Mouse (Mus musculus): ENCODE data around the gene B9d1. TPM values are rescaled to one million over a fixed set of nuclear protein-coding genes. Genes with fewer than 3 reads are reported as not detected.

The B9d1 gene
- total and polyA plus RNA-seq, 2 experiments from 2014 or later = 6.5 to 34.6 TPM

DNA sequence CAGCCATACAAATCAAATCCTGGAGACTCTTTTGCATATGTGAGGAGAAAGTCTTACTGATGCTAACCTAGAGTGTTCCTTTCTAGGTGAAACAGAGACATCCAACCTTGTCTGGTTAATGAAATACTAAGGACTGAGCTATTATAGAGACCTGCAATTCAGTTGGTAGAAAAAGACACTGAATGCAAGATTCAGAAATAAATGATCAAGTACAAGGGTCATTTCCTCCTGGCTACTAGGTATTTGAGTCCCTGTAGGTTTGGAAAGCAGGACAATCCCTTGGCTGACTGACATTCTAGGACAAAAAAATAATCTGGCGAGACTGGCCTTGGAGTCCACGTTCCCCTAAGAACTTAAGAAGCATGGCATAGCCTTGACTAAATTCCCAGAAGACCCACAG is 40.6 kb downstream of the B9d1 start:
- Histone ChIP-seq H3K4me1 (ENCODE audit: control insufficient read depth, insufficient read depth) (0 out of 2 replicates have a peak, but pooled peaks cover 4% of the 10 kb centered on the region), H3K4me3 (ENCODE audit: low read depth, low read length) (no peak overlapping the region), H3K27ac (ENCODE audit: low read depth) (no peak overlapping the region), H3K9me3 (replicated peaks; ENCODE audit: control insufficient read depth, low read length) (no peaks in the 10 kb centered on the region), H3K36me3 (replicated peaks; ENCODE audit: control insufficient read depth, insufficient read depth, low read length) (peaks cover 28% of the 10 kb centered on the region), H3K4me2 (ENCODE audit: low read depth, low read length) (no peak overlapping the region), H3K27me3 (ENCODE audit: control insufficient read depth, insufficient read depth, low read length) (no peaks in the 10 kb centered on the region), H3K9ac (replicated peaks; ENCODE audit: low read depth, low read length) (no peak overlapping the region)
- no peak for ATAC-seq (ENCODE audit: insufficient read depth, low read depth)
- no peak for DNase-seq (ENCODE audit: low spot score)
- 87% methylated on average over 2 of the region's 2 CpGs for WGBS
- TF ChIP-seq EP300 (IDR thresholded peaks at IDR 0.05; ENCODE audit: low read depth) (no peak), CTCF (IDR thresholded peaks at IDR 0.05; ENCODE audit: low read depth) (no peak)

DNA sequence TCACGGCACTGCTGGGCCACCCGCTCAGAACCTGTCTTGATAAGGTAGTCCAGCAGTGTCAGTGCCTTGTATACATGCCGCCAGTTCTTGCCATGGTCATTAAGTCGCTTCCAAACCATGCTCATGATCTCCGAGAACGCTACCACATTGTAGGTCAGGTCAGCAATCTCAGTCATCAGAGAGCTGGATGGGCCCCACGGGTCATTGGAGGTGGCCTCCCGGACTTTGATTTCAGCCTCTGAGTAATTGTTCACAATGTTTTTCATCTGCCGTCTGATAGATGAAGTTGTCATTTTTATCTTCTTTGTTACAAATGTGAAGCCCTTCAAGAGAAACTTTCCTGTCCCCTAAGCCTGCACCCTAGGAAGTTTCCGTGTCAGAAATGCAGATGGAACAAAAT is 41.5 kb downstream of the B9d1 start:
- ATAC-seq (ENCODE audit: insufficient read depth, low read depth) = no peak
- H3K9ac ChIP-seq (replicated peaks; ENCODE audit: low read depth, low read length) = no peak overlapping the region
- 0 out of 2 replicates have a peak, but pooled peaks cover 4% of the 10 kb centered on the region for H3K4me1 ChIP-seq (ENCODE audit: control insufficient read depth, insufficient read depth)
- H3K9me3 ChIP-seq (replicated peaks; ENCODE audit: control insufficient read depth, low read length) = no peaks in the 10 kb centered on the region
- peaks cover 28% of the 10 kb centered on the region for H3K36me3 ChIP-seq (replicated peaks; ENCODE audit: control insufficient read depth, insufficient read depth, low read length)
- 80% methylated on average over 10 of the region's 10 CpGs for WGBS
- no peak overlapping the region for H3K4me3 ChIP-seq (ENCODE audit: low read depth, low read length)
- H3K27ac ChIP-seq (ENCODE audit: low read depth) = no peak overlapping the region
- DNase-seq (ENCODE audit: low spot score) = no peak
- TF ChIP-seq CTCF (IDR thresholded peaks at IDR 0.05; ENCODE audit: low read depth) (no peak), EP300 (IDR thresholded peaks at IDR 0.05; ENCODE audit: low read depth) (no peak)
- H3K4me2 ChIP-seq (ENCODE audit: low read depth, low read length) = no peak overlapping the region
- H3K27me3 ChIP-seq (ENCODE audit: control insufficient read depth, insufficient read depth, low read length) = no peaks in the 10 kb centered on the region

DNA sequence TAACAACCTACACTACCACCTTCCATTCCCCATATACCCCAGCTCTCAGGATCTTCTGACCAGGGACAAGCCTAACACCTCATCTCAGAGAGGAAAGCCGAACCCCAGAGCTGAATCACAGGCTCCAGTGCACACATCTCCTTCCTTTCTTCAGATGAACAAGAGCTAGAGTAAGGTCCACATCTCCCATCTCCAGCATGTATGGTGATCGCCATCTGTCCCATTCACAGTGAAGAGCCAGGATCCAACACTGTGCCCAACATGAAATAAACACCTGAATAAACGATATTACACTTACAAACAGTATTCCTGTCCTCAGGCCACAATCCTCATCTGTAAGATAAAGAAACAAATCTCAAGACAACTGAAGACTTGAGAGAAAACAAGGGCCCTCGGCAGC is 42.8 kb downstream of the B9d1 start:
- H3K27ac ChIP-seq (ENCODE audit: low read depth) = no peak overlapping the region
- DNase-seq (ENCODE audit: low spot score) (no peak), ATAC-seq (ENCODE audit: insufficient read depth, low read depth) (no peak)
- H3K27me3 ChIP-seq (ENCODE audit: control insufficient read depth, insufficient read depth, low read length) = no peaks in the 10 kb centered on the region
- H3K9ac ChIP-seq (replicated peaks; ENCODE audit: low read depth, low read length) = no peak overlapping the region
- H3K36me3 ChIP-seq (replicated peaks; ENCODE audit: control insufficient read depth, insufficient read depth, low read length) = peaks cover 23% of the 10 kb centered on the region
- WGBS = 85% methylated on average over 4 of the region's 4 CpGs
- no peaks in the 10 kb centered on the region for H3K4me1 ChIP-seq (ENCODE audit: control insufficient read depth, insufficient read depth)
- H3K4me3 ChIP-seq (ENCODE audit: low read depth, low read length) = no peak overlapping the region
- H3K9me3 ChIP-seq (replicated peaks; ENCODE audit: control insufficient read depth, low read length) = no peaks in the 10 kb centered on the region
- H3K4me2 ChIP-seq (ENCODE audit: low read depth, low read length) = no peak overlapping the region
- TF ChIP-seq CTCF (IDR thresholded peaks at IDR 0.05; ENCODE audit: low read depth) (no peak), EP300 (IDR thresholded peaks at IDR 0.05; ENCODE audit: low read depth) (no peak)

DNA sequence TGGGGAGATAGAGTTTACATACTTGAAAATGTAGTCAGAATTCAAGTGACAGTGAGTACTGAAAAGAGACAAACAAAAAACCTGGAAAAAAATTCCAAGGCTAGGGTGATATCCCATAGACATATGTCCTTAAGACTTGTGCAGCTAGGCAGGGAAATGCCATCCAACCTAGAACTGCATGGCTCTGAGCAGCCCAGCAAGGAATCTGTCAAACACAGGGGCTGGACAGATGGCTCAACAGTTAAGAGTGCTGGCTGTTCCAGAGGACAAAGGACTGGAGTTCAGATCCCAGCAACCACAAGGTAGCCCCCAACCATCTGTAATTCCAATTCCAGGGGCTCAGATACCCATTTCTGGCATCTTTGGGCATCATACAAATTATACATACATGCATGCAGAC is 45.7 kb downstream of the B9d1 start:
- H3K9ac ChIP-seq (replicated peaks; ENCODE audit: low read depth, low read length) = no peak overlapping the region
- no peaks in the 10 kb centered on the region for H3K27me3 ChIP-seq (ENCODE audit: control insufficient read depth, insufficient read depth, low read length)
- H3K4me1 ChIP-seq (ENCODE audit: control insufficient read depth, insufficient read depth) = no peaks in the 10 kb centered on the region
- ATAC-seq (ENCODE audit: insufficient read depth, low read depth) (no peak), DNase-seq (ENCODE audit: low spot score) (no peak)
- peaks cover 12% of the 10 kb centered on the region for H3K36me3 ChIP-seq (replicated peaks; ENCODE audit: control insufficient read depth, insufficient read depth, low read length)
- H3K4me2 ChIP-seq (ENCODE audit: low read depth, low read length) = no peak overlapping the region
- no peak for TF ChIP-seq CTCF (IDR thresholded peaks at IDR 0.05; ENCODE audit: low read depth)
- H3K9me3 ChIP-seq (replicated peaks; ENCODE audit: control insufficient read depth, low read length) = no peaks in the 10 kb centered on the region
- H3K4me3 ChIP-seq (ENCODE audit: low read depth, low read length) = no peak overlapping the region
- no peak overlapping the region for H3K27ac ChIP-seq (ENCODE audit: low read depth)

DNA sequence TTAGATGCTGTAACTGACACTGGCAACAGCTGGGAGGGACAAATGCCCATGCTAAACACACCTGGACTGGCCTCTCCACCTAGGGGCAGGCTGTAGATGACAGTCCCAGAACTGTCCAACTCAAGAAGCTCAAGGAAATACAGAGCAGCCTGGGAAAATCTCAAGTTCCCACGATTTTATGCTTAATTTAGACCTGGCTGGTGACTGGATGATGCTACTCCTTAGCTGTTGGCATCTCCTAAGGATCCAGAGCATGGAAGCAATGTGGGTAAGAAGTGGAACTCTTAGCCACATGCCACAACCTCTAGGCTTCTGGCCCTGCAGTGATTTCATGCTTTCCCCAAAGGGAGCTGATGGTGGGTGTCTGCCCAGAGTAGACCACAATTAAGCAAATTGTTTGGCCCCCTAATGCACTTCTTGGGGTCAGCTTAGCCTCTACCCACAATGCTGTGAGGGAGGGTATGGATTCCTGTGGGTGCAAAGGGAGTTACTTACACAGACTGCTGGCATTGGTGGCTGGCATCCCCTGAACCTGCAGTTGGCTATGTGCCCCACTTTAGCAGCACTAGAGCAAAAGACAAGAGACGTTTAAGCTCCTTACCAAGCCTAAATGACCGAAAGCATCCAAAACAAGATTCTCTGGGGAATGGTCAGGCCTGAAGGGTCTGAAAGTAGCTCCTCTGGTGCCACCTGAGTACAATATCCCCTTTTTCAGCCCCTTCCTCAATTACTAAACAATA is 48.2 kb downstream of the B9d1 start:
- DNase-seq (ENCODE audit: low spot score) (no peak), ATAC-seq (ENCODE audit: insufficient read depth, low read depth) (no peak)
- H3K4me3 ChIP-seq (ENCODE audit: low read depth, low read length) = no peak overlapping the region
- no peaks in the 10 kb centered on the region for H3K27me3 ChIP-seq (ENCODE audit: control insufficient read depth, insufficient read depth, low read length)
- no peaks in the 10 kb centered on the region for H3K9me3 ChIP-seq (replicated peaks; ENCODE audit: control insufficient read depth, low read length)
- H3K36me3 ChIP-seq (replicated peaks; ENCODE audit: control insufficient read depth, insufficient read depth, low read length) = no peaks in the 10 kb centered on the region
- TF ChIP-seq EP300 (IDR thresholded peaks at IDR 0.05; ENCODE audit: low read depth) = no peak
- TF ChIP-seq CTCF (IDR thresholded peaks at IDR 0.05; ENCODE audit: low read depth) = no peak
- H3K27ac ChIP-seq (ENCODE audit: low read depth) = no peak overlapping the region
- no peak overlapping the region for H3K4me2 ChIP-seq (ENCODE audit: low read depth, low read length)
- no peak overlapping the region for H3K9ac ChIP-seq (replicated peaks; ENCODE audit: low read depth, low read length)
- WGBS = 67% methylated on average over 3 of the region's 3 CpGs
- no peaks in the 10 kb centered on the region for H3K4me1 ChIP-seq (ENCODE audit: control insufficient read depth, insufficient read depth)

DNA sequence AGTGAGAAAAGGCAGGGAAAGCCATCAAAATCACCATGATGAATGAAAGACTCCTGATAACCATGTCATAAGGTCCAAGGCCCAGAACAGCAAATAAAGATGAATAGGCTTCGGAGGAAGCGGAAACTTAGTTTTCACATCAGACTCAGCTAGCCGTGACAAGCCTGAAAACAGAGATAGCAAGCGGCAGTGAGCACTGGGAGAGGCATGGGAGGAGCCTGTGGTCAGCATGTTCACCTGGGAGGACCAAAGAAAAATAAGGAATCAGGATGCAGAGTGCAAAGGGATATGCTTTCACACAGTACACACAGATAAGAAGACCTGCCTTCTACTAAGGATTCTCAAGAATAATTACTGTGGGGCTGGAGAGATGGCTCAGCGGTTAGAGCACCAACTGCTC is 54.6 kb downstream of the B9d1 start:
- no peak overlapping the region for H3K4me2 ChIP-seq (ENCODE audit: low read depth, low read length)
- 69% methylated on average over 5 of the region's 5 CpGs for WGBS
- no peaks in the 10 kb centered on the region for H3K27me3 ChIP-seq (ENCODE audit: control insufficient read depth, insufficient read depth, low read length)
- H3K9me3 ChIP-seq (replicated peaks; ENCODE audit: control insufficient read depth, low read length) = no peaks in the 10 kb centered on the region
- no peak for ATAC-seq (ENCODE audit: insufficient read depth, low read depth)
- H3K4me1 ChIP-seq (ENCODE audit: control insufficient read depth, insufficient read depth) = peaks cover 14% of the 10 kb centered on the region; the same call in 1 of the 2 replicates
- H3K36me3 ChIP-seq (replicated peaks; ENCODE audit: control insufficient read depth, insufficient read depth, low read length) = no peaks in the 10 kb centered on the region
- no peak overlapping the region for H3K4me3 ChIP-seq (ENCODE audit: low read depth, low read length)
- H3K9ac ChIP-seq (replicated peaks; ENCODE audit: low read depth, low read length) = no peak overlapping the region
- TF ChIP-seq EP300 (IDR thresholded peaks at IDR 0.05; ENCODE audit: low read depth) (no peak), CTCF (IDR thresholded peaks at IDR 0.05; ENCODE audit: low read depth) (no peak)
- no peak overlapping the region for H3K27ac ChIP-seq (ENCODE audit: low read depth)
- DNase-seq (ENCODE audit: low spot score) = no peak
